Comparison of ENCODE assay signal across 8 mouse cellular contexts in genomic region chr10:81409330-81409729, GRCm38 (mm10). TPM values are rescaled to one million over a fixed set of nuclear protein-coding genes. Genes with fewer than 3 reads are reported as not detected.
A peak's percentile ranks its signal among the peaks of the same experiment; 100 is the strongest.
DNase-seq lines count a peak whose midpoint lies in the region; ATAC-seq lines count a peak whose summit lies in the region.

No protein-coding gene starts in this region.

- no peaks in the 10 kb centered on the region; the same call in 1 of the 2 replicates for H3K36me3 ChIP-seq in forebrain, embryonic 11.5 days (ENCODE audit: control insufficient read depth, insufficient read depth, low read length)
- peaks cover 7% of the 10 kb centered on the region; the same call in 1 of the 2 replicates for H3K36me3 ChIP-seq in forebrain, embryonic 16.5 days (ENCODE audit: control insufficient read depth, insufficient read depth)
- peaks cover 68% of the 10 kb centered on the region for H3K36me3 ChIP-seq in megakaryocyte, embryonic 14.5 days (replicated peaks; ENCODE audit: low read length)
- peaks cover 38% of the 10 kb centered on the region for H3K36me3 ChIP-seq in neural tube, embryonic 15.5 days

- H3K27me3 ChIP-seq in forebrain, embryonic 11.5 days (ENCODE audit: control insufficient read depth, insufficient read depth, low read length), result peaks cover 32% of the 10 kb centered on the region
- H3K27me3 ChIP-seq in forebrain, embryonic 16.5 days (replicated peaks; ENCODE audit: control insufficient read depth, insufficient read depth, low read length), result no peaks in the 10 kb centered on the region
- no peaks in the 10 kb centered on the region for H3K27me3 ChIP-seq in megakaryocyte, embryonic 14.5 days (replicated peaks)
- H3K27me3 ChIP-seq in neural tube, embryonic 15.5 days (replicated peaks), result peaks cover 11% of the 10 kb centered on the region

- peak overlapping the region; percentile 8; the same call in 1 of the 2 replicates for H3K9ac ChIP-seq in forebrain, embryonic 11.5 days (ENCODE audit: low read length)
- no peak overlapping the region for H3K9ac ChIP-seq in forebrain, embryonic 16.5 days (replicated peaks; ENCODE audit: low read depth, low read length)
- H3K9ac ChIP-seq in neural tube, embryonic 15.5 days (replicated peaks), result no peak overlapping the region

- no peak overlapping the region for H3K4me3 ChIP-seq in forebrain, embryonic 11.5 days (ENCODE audit: low read depth, low read length)
- no peak overlapping the region for H3K4me3 ChIP-seq in forebrain, embryonic 16.5 days (replicated peaks; ENCODE audit: low read length)
- peak overlapping the region; percentile 92 for H3K4me3 ChIP-seq in megakaryocyte, embryonic 14.5 days (replicated peaks)
- no peak overlapping the region for H3K4me3 ChIP-seq in neural tube, embryonic 15.5 days (replicated peaks)

- H3K4me1 ChIP-seq in forebrain, embryonic 11.5 days (replicated peaks; ENCODE audit: control insufficient read depth, insufficient read depth, low read length), result peaks cover 23% of the 10 kb centered on the region
- H3K4me1 ChIP-seq in forebrain, embryonic 16.5 days (replicated peaks; ENCODE audit: control insufficient read depth, insufficient read depth, low read length), result peaks cover 43% of the 10 kb centered on the region
- peaks cover 100% of the 10 kb centered on the region for H3K4me1 ChIP-seq in megakaryocyte, embryonic 14.5 days
- H3K4me1 ChIP-seq in neural tube, embryonic 15.5 days, result peaks cover 73% of the 10 kb centered on the region

- no peak overlapping the region for H3K27ac ChIP-seq in forebrain, embryonic 11.5 days (ENCODE audit: low read depth, low read length)
- no peak overlapping the region for H3K27ac ChIP-seq in forebrain, embryonic 16.5 days (ENCODE audit: low read length)
- H3K27ac ChIP-seq in neural tube, embryonic 15.5 days (replicated peaks), result peak overlapping the region; percentile 18; the same call in 1 of the 2 replicates

- ATAC-seq in forebrain, embryonic 11.5 days (replicated peaks; ENCODE audit: low FRiP score), result no peak
- ATAC-seq in forebrain, embryonic 16.5 days, result no peak
- no peak for ATAC-seq in megakaryocyte, adult 5-6 weeks (ENCODE audit: poor library complexity, severe bottlenecking)
- no peak for ATAC-seq in neural tube, embryonic 15.5 days (ENCODE audit: low FRiP score)

- no peak overlapping the region for H3K4me2 ChIP-seq in forebrain, embryonic 11.5 days (ENCODE audit: low read depth, low read length, severe bottlenecking)
- H3K4me2 ChIP-seq in forebrain, embryonic 16.5 days (ENCODE audit: low read length), result no peak overlapping the region
- H3K4me2 ChIP-seq in neural tube, embryonic 15.5 days, result no peak overlapping the region

- H3K9me3 ChIP-seq in forebrain, embryonic 11.5 days (ENCODE audit: control insufficient read depth, low read length), result no peaks in the 10 kb centered on the region
- no peaks in the 10 kb centered on the region for H3K9me3 ChIP-seq in forebrain, embryonic 16.5 days (ENCODE audit: control insufficient read depth, low read length)
- no peaks in the 10 kb centered on the region for H3K9me3 ChIP-seq in megakaryocyte, embryonic 14.5 days
- H3K9me3 ChIP-seq in neural tube, embryonic 15.5 days (replicated peaks), result no peaks in the 10 kb centered on the region

- 16% methylated on average over 8 of the region's 8 CpGs for WGBS in forebrain, embryonic 11.5 days
- 33% methylated on average over 7 of the region's 8 CpGs for WGBS in forebrain, embryonic 16.5 days
- WGBS in neural tube, embryonic 15.5 days, result 17% methylated on average over 8 of the region's 8 CpGs

- no peak for DNase-seq in forebrain, embryonic 11.5 days (ENCODE audit: low spot score)
- DNase-seq in induced T-regulatory cell, adult 2 months (ENCODE audit: low read depth), result peak; percentile 52
- no peak for DNase-seq in left cerebral cortex, adult 9 months (ENCODE audit: low spot score in 2 of 2)
- DNase-seq in adrenal gland, postnatal 4 days (ENCODE audit: low spot score in 2 of 2), result no peak

RNA-seq across cellular contexts. Expression of gene Smim24, which starts 16.5 kb away (rescaled TPM):
- polyA plus RNA-seq in forebrain, embryonic 11.5 days (2014; fragmentation: Nextera tagmentation; extraction: Ambion mirVana), result 2.8 and 3.3 TPM in 2 replicates
- 1.2 and 1.8 TPM in 2 replicates for polyA plus RNA-seq in forebrain, embryonic 16.5 days (2015; fragmentation: Nextera tagmentation; extraction: Ambion mirVana)
- polyA plus RNA-seq in megakaryocyte, embryonic 14.5 days (2012; ENCODE audit: insufficient read depth, low replicate concordance), result 4.4 TPM in 1 of 2 replicates, not detected in the other
- total RNA-seq in megakaryocyte, adult 5-6 weeks (2015), result 30.6 and 34.0 TPM in 2 replicates
- total RNA-seq in megakaryocyte, adult 5-6 weeks (2017), result 6.5 and 11.5 TPM in 2 replicates
- 2.5 and 9.3 TPM in 2 replicates for polyA plus RNA-seq in neural tube, embryonic 15.5 days (2015; fragmentation: Nextera tagmentation; extraction: Ambion mirVana)
- 10 to 100 TPM in 1 of 2 experiments, 1 to 10 TPM in 1; 1.2 to 13.2 TPM for total RNA-seq in adrenal gland, postnatal 4 days (2021)

RNA-seq across cellular contexts. Expression of gene Gm48552, which starts 20.5 kb away (rescaled TPM):
- 1.1 and 3.0 TPM in 2 replicates for polyA plus RNA-seq in forebrain, embryonic 11.5 days (2014; fragmentation: Nextera tagmentation; extraction: Ambion mirVana)
- polyA plus RNA-seq in forebrain, embryonic 16.5 days (2015; fragmentation: Nextera tagmentation; extraction: Ambion mirVana), result 1.0 and 2.2 TPM in 2 replicates
- polyA plus RNA-seq in megakaryocyte, embryonic 14.5 days (2012; ENCODE audit: insufficient read depth, low replicate concordance), result 8.4 TPM in 1 of 2 replicates, not detected in the other
- total RNA-seq in megakaryocyte, adult 5-6 weeks (2015), result not detected in 2 replicates
- 0.26 and 1.4 TPM in 2 replicates for total RNA-seq in megakaryocyte, adult 5-6 weeks (2017)
- polyA plus RNA-seq in neural tube, embryonic 15.5 days (2015; fragmentation: Nextera tagmentation; extraction: Ambion mirVana), result 3.4 and 3.6 TPM in 2 replicates
- 1 to 10 TPM; 2.6 to 4.1 TPM for total RNA-seq in adrenal gland, postnatal 4 days (2021)

RNA-seq across cellular contexts. Expression of gene Gm48551, which starts 25.1 kb away (rescaled TPM):
- polyA plus RNA-seq in forebrain, embryonic 11.5 days (2014; fragmentation: Nextera tagmentation; extraction: Ambion mirVana), result 3.0 and 3.5 TPM in 2 replicates
- polyA plus RNA-seq in forebrain, embryonic 16.5 days (2015; fragmentation: Nextera tagmentation; extraction: Ambion mirVana), result 6.2 and 8.8 TPM in 2 replicates
- polyA plus RNA-seq in megakaryocyte, embryonic 14.5 days (2012; ENCODE audit: insufficient read depth, low replicate concordance), result 0.89 TPM in 1 of 2 replicates, not detected in the other
- 0.83 and 2.9 TPM in 2 replicates for total RNA-seq in megakaryocyte, adult 5-6 weeks (2015)
- total RNA-seq in megakaryocyte, adult 5-6 weeks (2017), result 0.33 TPM in 1 of 2 replicates, not detected in the other
- 5.7 and 7.2 TPM in 2 replicates for polyA plus RNA-seq in neural tube, embryonic 15.5 days (2015; fragmentation: Nextera tagmentation; extraction: Ambion mirVana)
- total RNA-seq in adrenal gland, postnatal 4 days (2021), result 1 to 10 TPM; 1.7 to 1.8 TPM

RNA-seq across cellular contexts. Expression of gene Dohh, which starts 25.1 kb away (rescaled TPM):
- polyA plus RNA-seq in forebrain, embryonic 11.5 days (2014; fragmentation: Nextera tagmentation; extraction: Ambion mirVana), result 61.0 and 66.3 TPM in 2 replicates
- polyA plus RNA-seq in forebrain, embryonic 16.5 days (2015; fragmentation: Nextera tagmentation; extraction: Ambion mirVana), result 86.0 and 91.0 TPM in 2 replicates
- 80.4 and 114 TPM in 2 replicates for polyA plus RNA-seq in megakaryocyte, embryonic 14.5 days (2012; ENCODE audit: insufficient read depth, low replicate concordance)
- total RNA-seq in megakaryocyte, adult 5-6 weeks (2015), result 5.4 and 5.7 TPM in 2 replicates
- total RNA-seq in megakaryocyte, adult 5-6 weeks (2017), result 21.9 and 42.4 TPM in 2 replicates
- polyA plus RNA-seq in neural tube, embryonic 15.5 days (2015; fragmentation: Nextera tagmentation; extraction: Ambion mirVana), result 101 TPM in 2 replicates
- total RNA-seq in adrenal gland, postnatal 4 days (2021), result 10 to 100 TPM; 49.4 to 49.7 TPM

RNA-seq across cellular contexts. Expression of gene Fzr1, which starts 31.0 kb away (rescaled TPM):
- polyA plus RNA-seq in forebrain, embryonic 11.5 days (2014; fragmentation: Nextera tagmentation; extraction: Ambion mirVana), result 132 and 144 TPM in 2 replicates
- 121 and 133 TPM in 2 replicates for polyA plus RNA-seq in forebrain, embryonic 16.5 days (2015; fragmentation: Nextera tagmentation; extraction: Ambion mirVana)
- 71.2 and 72.9 TPM in 2 replicates for polyA plus RNA-seq in megakaryocyte, embryonic 14.5 days (2012; ENCODE audit: insufficient read depth, low replicate concordance)
- 22.7 and 23.8 TPM in 2 replicates for total RNA-seq in megakaryocyte, adult 5-6 weeks (2015)
- 20.9 and 24.0 TPM in 2 replicates for total RNA-seq in megakaryocyte, adult 5-6 weeks (2017)
- polyA plus RNA-seq in neural tube, embryonic 15.5 days (2015; fragmentation: Nextera tagmentation; extraction: Ambion mirVana), result 132 and 146 TPM in 2 replicates
- 10 to 100 TPM; 69.1 to 70.7 TPM for total RNA-seq in adrenal gland, postnatal 4 days (2021)
